Mouse (Mus musculus): ENCODE results near the gene Aox3. TPM values are rescaled to one million over a fixed set of nuclear protein-coding genes. Genes with fewer than 3 reads are reported as not detected.
A peak's percentile ranks its signal among the peaks of the same experiment; 100 is the strongest.

The Aox3 gene
- total and polyA plus RNA-seq, 3 experiments = 0.33 TPM; not detected in 2

DNA sequence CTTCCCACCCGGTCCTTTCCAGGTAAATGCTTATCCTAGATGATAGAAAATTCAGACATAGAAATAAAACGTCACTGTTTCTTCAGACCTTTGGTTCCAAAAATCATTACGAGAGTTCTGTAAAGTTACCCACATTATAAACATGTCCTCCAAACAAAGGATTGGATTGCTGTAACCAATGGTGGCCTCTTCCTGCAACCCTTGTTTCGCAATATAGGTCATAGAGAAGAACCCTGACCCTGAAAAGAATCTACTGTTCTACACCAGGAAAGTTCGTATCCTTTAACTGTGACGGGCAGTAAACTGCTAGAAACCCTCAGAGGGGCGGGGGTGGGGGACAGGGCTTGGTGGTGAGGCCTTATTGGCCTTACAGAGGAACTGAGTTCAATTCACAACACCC is 99.9 kb downstream of the Aox3 start:
- H3K27me3 ChIP-seq (ENCODE audit: insufficient read depth, low read length) = peaks cover 15% of the 10 kb centered on the region
- H3K9me3 ChIP-seq (replicated peaks) = peaks cover 3% of the 10 kb centered on the region
- no peak overlapping the region for H3K4me3 ChIP-seq (ENCODE audit: low read depth, low read length)
- H3K4me1 ChIP-seq (ENCODE audit: insufficient read depth, low read depth, low read length) = peaks cover 2% of the 10 kb centered on the region; the same call in 1 of the 2 replicates
- DNase-seq (ENCODE audit: low spot score) (no peak), ATAC-seq (ENCODE audit: extremely low read depth, insufficient number of reproducible peaks, low FRiP score, poor library complexity, severe bottlenecking) (no peak)
- TF ChIP-seq TAL1 (conservative IDR thresholded peaks at IDR 0.05; ENCODE audit: low read depth, low read length) = no peak
- no peak for TF ChIP-seq POLR2AphosphoS5 (IDR thresholded peaks at IDR 0.05; ENCODE audit: insufficient replicate concordance, low read depth, low read length)
- no peak for TF ChIP-seq CTCF (IDR thresholded peaks at IDR 0.05; ENCODE audit: low read depth, low read length)
- TF ChIP-seq GATA1 (IDR thresholded peaks at IDR 0.05; ENCODE audit: borderline replicate concordance, low read length) = no peak
- TF ChIP-seq GATA2 (IDR thresholded peaks at IDR 0.05; ENCODE audit: borderline replicate concordance, low read depth, low read length) = no peak
- no peaks in the 10 kb centered on the region for H3K36me3 ChIP-seq (replicated peaks)

DNA sequence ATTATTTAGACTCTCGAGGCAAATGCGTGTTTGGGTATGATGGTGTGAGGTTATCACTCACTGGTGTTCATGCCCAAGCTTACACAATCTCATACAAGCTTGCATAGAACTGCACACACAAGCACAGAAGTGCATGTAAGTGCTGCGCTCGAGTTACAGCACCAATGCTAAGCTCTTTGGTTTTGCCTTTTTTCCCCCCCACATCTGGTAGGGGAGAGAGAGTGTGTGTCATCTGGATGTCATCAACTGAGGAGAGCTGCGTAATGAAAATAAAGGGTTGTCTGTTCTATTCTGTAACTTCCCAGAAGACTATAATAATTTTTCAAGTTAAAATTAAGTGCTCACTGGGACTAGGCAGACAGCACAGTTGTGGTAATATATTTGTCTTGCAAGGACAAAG is 100.9 kb downstream of the Aox3 start:
- ATAC-seq (ENCODE audit: extremely low read depth, insufficient number of reproducible peaks, low FRiP score, poor library complexity, severe bottlenecking) (no peak), DNase-seq (ENCODE audit: low spot score) (no peak)
- Histone ChIP-seq H3K9me3 (replicated peaks) (peaks cover 3% of the 10 kb centered on the region), H3K27me3 (ENCODE audit: insufficient read depth, low read length) (peaks cover 15% of the 10 kb centered on the region), H3K4me3 (ENCODE audit: low read depth, low read length) (no peak overlapping the region), H3K4me1 (ENCODE audit: insufficient read depth, low read depth, low read length) (peaks cover 2% of the 10 kb centered on the region; the same call in 1 of the 2 replicates), H3K36me3 (replicated peaks) (no peaks in the 10 kb centered on the region)
- no peak for TF ChIP-seq CTCF (IDR thresholded peaks at IDR 0.05; ENCODE audit: low read depth, low read length)
- TF ChIP-seq GATA2 (IDR thresholded peaks at IDR 0.05; ENCODE audit: borderline replicate concordance, low read depth, low read length) = no peak
- TF ChIP-seq TAL1 (conservative IDR thresholded peaks at IDR 0.05; ENCODE audit: low read depth, low read length) = no peak
- no peak for TF ChIP-seq GATA1 (IDR thresholded peaks at IDR 0.05; ENCODE audit: borderline replicate concordance, low read length)
- no peak for TF ChIP-seq POLR2AphosphoS5 (IDR thresholded peaks at IDR 0.05; ENCODE audit: insufficient replicate concordance, low read depth, low read length)

DNA sequence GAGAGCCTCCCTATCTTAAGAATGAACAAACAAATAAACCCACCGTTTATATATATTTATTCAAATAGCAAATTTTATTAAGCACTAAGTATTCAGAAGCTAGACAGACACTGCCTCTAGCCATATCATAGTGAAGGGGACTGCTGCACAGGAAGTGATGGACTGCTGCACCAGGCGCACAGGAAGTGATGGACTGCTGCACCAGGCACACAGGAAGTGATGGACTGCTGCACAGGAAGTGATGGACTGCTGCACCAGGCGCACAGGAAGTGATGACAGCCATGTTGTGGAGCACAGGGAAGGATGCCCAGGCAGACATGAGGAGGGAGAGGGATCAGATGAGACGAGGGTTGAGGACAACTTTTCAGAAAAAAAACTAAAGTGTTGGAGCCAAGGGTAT is 102.4 kb downstream of the Aox3 start:
- ATAC-seq (ENCODE audit: extremely low read depth, insufficient number of reproducible peaks, low FRiP score, poor library complexity, severe bottlenecking) = peak; percentile 86
- peaks cover 3% of the 10 kb centered on the region for H3K9me3 ChIP-seq (replicated peaks)
- H3K36me3 ChIP-seq (replicated peaks) = no peaks in the 10 kb centered on the region
- no peak overlapping the region; the same call in 1 of the 2 replicates for H3K4me3 ChIP-seq (ENCODE audit: low read depth, low read length)
- peaks cover 17% of the 10 kb centered on the region for H3K27me3 ChIP-seq (ENCODE audit: insufficient read depth, low read length)
- DNase-seq (ENCODE audit: low spot score) = no peak
- peaks cover 2% of the 10 kb centered on the region; the same call in 1 of the 2 replicates for H3K4me1 ChIP-seq (ENCODE audit: insufficient read depth, low read depth, low read length)
- TF ChIP-seq CTCF (IDR thresholded peaks at IDR 0.05; ENCODE audit: low read depth, low read length) (no peak), GATA1 (IDR thresholded peaks at IDR 0.05; ENCODE audit: borderline replicate concordance, low read length) (no peak)

DNA sequence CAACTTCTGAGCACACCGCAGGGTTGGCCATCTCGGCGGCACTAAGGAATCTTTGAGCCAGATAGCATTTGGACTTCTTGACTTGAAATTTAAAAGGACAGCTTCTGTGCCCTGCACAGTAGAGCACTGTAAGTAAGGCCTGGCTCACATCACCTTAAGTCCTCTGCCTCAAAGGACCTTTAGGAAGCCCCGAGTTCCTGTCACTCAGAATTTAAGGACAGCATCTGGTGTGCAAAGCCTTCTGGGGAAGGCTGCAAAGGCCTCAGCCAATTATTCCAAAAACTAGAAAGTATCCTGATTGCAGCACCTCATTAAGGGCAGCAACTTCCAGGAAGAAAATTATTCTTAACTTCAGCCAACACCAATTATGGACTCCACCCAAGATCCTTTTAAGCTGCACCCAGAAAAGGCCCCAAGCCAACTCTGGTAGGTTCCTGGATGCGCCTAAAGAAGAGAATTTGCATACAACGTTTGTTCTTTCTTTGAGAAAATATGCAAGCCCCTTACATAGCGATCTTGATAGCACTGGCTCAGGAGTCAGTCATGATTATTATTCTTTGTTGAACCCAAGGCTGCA is 103.1 kb downstream of the Aox3 start:
- Histone ChIP-seq H3K4me1 (ENCODE audit: insufficient read depth, low read depth, low read length) (peaks cover 2% of the 10 kb centered on the region; the same call in 1 of the 2 replicates), H3K36me3 (replicated peaks) (no peaks in the 10 kb centered on the region), H3K27me3 (ENCODE audit: insufficient read depth, low read length) (peaks cover 18% of the 10 kb centered on the region), H3K4me3 (ENCODE audit: low read depth, low read length) (no peak overlapping the region), H3K9me3 (replicated peaks) (peaks cover 3% of the 10 kb centered on the region)
- no peak for TF ChIP-seq CTCF (IDR thresholded peaks at IDR 0.05; ENCODE audit: low read depth, low read length)
- no peak for TF ChIP-seq GATA1 (IDR thresholded peaks at IDR 0.05; ENCODE audit: borderline replicate concordance, low read length)
- DNase-seq (ENCODE audit: low spot score) = no peak
- no peak for ATAC-seq (ENCODE audit: extremely low read depth, insufficient number of reproducible peaks, low FRiP score, poor library complexity, severe bottlenecking)

DNA sequence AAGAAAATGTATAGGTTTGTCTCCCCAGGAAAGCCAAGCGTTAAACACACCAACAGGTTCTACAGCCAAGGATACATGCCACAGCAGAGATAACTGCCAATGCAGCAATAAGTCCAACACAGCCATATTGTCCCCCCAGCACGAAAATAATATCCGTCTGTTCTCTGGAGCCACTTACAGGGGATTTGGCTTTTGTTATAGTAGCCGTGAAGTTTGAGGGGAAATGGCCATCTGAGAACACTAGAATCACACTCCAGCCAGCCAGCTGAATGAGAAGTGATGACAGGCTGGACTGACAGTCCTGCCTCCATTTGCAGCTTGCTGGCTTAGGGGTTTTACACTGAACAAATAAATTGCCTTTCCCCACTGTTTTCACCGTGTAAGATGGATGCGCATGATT is 108.1 kb downstream of the Aox3 start:
- no peak for ATAC-seq (ENCODE audit: extremely low read depth, insufficient number of reproducible peaks, low FRiP score, poor library complexity, severe bottlenecking)
- no peak for DNase-seq (ENCODE audit: low spot score)
- Histone ChIP-seq H3K27me3 (ENCODE audit: insufficient read depth, low read length) (peaks cover 25% of the 10 kb centered on the region), H3K9me3 (replicated peaks) (no peaks in the 10 kb centered on the region), H3K4me1 (ENCODE audit: insufficient read depth, low read depth, low read length) (peaks cover 3% of the 10 kb centered on the region), H3K36me3 (replicated peaks) (no peaks in the 10 kb centered on the region), H3K4me3 (ENCODE audit: low read depth, low read length) (no peak overlapping the region)
- TF ChIP-seq GATA2 (IDR thresholded peaks at IDR 0.05; ENCODE audit: borderline replicate concordance, low read depth, low read length) (no peak), GATA1 (IDR thresholded peaks at IDR 0.05; ENCODE audit: borderline replicate concordance, low read length) (no peak), TAL1 (conservative IDR thresholded peaks at IDR 0.05; ENCODE audit: low read depth, low read length) (no peak), CTCF (IDR thresholded peaks at IDR 0.05; ENCODE audit: low read depth, low read length) (no peak), POLR2AphosphoS5 (IDR thresholded peaks at IDR 0.05; ENCODE audit: insufficient replicate concordance, low read depth, low read length) (no peak)

DNA sequence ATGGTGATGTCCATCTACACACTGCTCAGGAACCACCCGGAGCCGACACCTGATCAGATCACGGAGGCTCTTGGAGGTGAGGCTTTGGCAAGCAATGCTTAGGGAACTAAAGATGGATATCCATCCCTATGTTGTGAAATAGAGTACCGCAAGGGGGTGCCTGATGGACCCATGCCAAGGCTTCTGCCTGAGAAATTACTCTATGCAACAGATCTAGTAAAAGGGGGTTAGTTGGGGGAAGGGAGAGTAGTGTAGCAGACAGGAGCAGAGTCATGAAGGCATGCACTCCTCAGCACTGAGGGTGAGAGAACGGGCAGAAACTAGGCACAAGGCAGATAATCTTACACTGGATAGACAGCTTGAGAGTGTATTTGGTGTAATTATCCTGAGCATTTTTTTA is 108.9 kb downstream of the Aox3 start:
- DNase-seq (ENCODE audit: low spot score) = no peak

DNA sequence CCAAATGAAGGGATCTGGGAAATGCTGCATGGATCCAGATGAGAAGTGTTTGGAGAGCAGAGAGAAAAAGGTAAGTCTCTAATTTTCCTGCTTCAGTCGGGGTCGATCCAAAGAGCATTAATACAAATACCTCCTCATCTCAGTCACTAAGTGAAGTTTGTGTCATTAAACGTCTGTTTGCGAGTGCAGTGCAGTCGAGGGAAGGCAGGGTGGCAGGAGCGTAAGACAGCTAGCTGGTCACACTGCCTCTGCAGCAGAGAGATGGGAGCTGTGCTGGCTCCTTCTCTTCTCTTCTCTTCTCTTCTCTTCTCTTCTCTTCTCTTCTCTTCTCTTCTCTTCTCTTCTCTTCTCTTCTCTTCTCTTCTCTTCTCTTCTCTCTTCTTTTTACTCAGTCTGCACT is 115.2 kb downstream of the Aox3 start:
- no peak for DNase-seq (ENCODE audit: low spot score)
- Histone ChIP-seq H3K4me3 (ENCODE audit: low read depth, low read length) (no peak overlapping the region), H3K4me1 (ENCODE audit: insufficient read depth, low read depth, low read length) (no peaks in the 10 kb centered on the region), H3K9me3 (replicated peaks) (no peaks in the 10 kb centered on the region), H3K36me3 (replicated peaks) (no peaks in the 10 kb centered on the region), H3K27me3 (ENCODE audit: insufficient read depth, low read length) (peaks cover 11% of the 10 kb centered on the region)
- ATAC-seq (ENCODE audit: extremely low read depth, insufficient number of reproducible peaks, low FRiP score, poor library complexity, severe bottlenecking) = no peak
- TF ChIP-seq GATA2 (IDR thresholded peaks at IDR 0.05; ENCODE audit: borderline replicate concordance, low read depth, low read length) = no peak
- no peak for TF ChIP-seq TAL1 (conservative IDR thresholded peaks at IDR 0.05; ENCODE audit: low read depth, low read length)
- TF ChIP-seq GATA1 (IDR thresholded peaks at IDR 0.05; ENCODE audit: borderline replicate concordance, low read length) = no peak
- no peak for TF ChIP-seq CTCF (IDR thresholded peaks at IDR 0.05; ENCODE audit: low read depth, low read length)
- TF ChIP-seq POLR2AphosphoS5 (IDR thresholded peaks at IDR 0.05; ENCODE audit: insufficient replicate concordance, low read depth, low read length) = no peak

More for the DNA sequence above, 108.9 kb downstream of the Aox3 start:
- no peak for ATAC-seq (ENCODE audit: extremely low read depth, insufficient number of reproducible peaks, low FRiP score, poor library complexity, severe bottlenecking)
- Histone ChIP-seq H3K9me3 (replicated peaks) (no peaks in the 10 kb centered on the region), H3K36me3 (replicated peaks) (no peaks in the 10 kb centered on the region), H3K27me3 (ENCODE audit: insufficient read depth, low read length) (peaks cover 25% of the 10 kb centered on the region), H3K4me3 (ENCODE audit: low read depth, low read length) (no peak overlapping the region), H3K4me1 (ENCODE audit: insufficient read depth, low read depth, low read length) (peaks cover 3% of the 10 kb centered on the region)
- no peak for TF ChIP-seq POLR2AphosphoS5 (IDR thresholded peaks at IDR 0.05; ENCODE audit: insufficient replicate concordance, low read depth, low read length)
- no peak for TF ChIP-seq TAL1 (conservative IDR thresholded peaks at IDR 0.05; ENCODE audit: low read depth, low read length)
- TF ChIP-seq GATA2 (IDR thresholded peaks at IDR 0.05; ENCODE audit: borderline replicate concordance, low read depth, low read length) = no peak

Data from G1E (cell line).